Mouse (Mus musculus): ENCODE results near the gene Tipin.
"Not testable (repeated sequence)": the region's sequence is repeated elsewhere in the genome, so short reads cannot be mapped to it uniquely, and the experiment has no call there.

The Tipin gene

GRCm38 (mm10) chr9:64256204-64256603, 25.2 kb upstream of the Tipin start:
- Histone ChIP-seq H3K27me3 (ENCODE audit: control insufficient read depth, insufficient read depth, low read length, poor library complexity, severe bottlenecking) (no peaks in the 10 kb centered on the region), H3K36me3 (ENCODE audit: control insufficient read depth, insufficient read depth, low read length, poor library complexity, severe bottlenecking) (no peaks in the 10 kb centered on the region)
- no peak for DNase-seq (ENCODE audit: low read depth, low spot score)

- Histone ChIP-seq H3K36me3 (ENCODE audit: control insufficient read depth, insufficient read depth, low read length, poor library complexity, severe bottlenecking) (no peaks in the 10 kb centered on the region), H3K27me3 (ENCODE audit: control insufficient read depth, insufficient read depth, low read length, poor library complexity, severe bottlenecking) (no peaks in the 10 kb centered on the region)
- no peak for DNase-seq (ENCODE audit: low read depth, low spot score)
Measured at GRCm38 (mm10) chr9:64259906-64260305, 21.5 kb upstream of the Tipin start.

- no peak for DNase-seq (ENCODE audit: low read depth, low spot score)
- H3K36me3 ChIP-seq (ENCODE audit: control insufficient read depth, insufficient read depth, low read length, poor library complexity, severe bottlenecking): no peaks in the 10 kb centered on the region
- H3K27me3 ChIP-seq (ENCODE audit: control insufficient read depth, insufficient read depth, low read length, poor library complexity, severe bottlenecking): no peaks in the 10 kb centered on the region
Measured at GRCm38 (mm10) chr9:64261023-64261422, 20.4 kb upstream of the Tipin start.

GRCm38 (mm10) chr9:64264813-64265212, 16.6 kb upstream of the Tipin start:
- no peaks in the 10 kb centered on the region for H3K27me3 ChIP-seq (ENCODE audit: control insufficient read depth, insufficient read depth, low read length, poor library complexity, severe bottlenecking)
- DNase-seq (ENCODE audit: low read depth, low spot score): no peak

GRCm38 (mm10) chr9:64267231-64267630, 14.2 kb upstream of the Tipin start:
- DNase-seq (ENCODE audit: low read depth, low spot score): no peak
- Histone ChIP-seq H3K36me3 (ENCODE audit: control insufficient read depth, insufficient read depth, low read length, poor library complexity, severe bottlenecking) (no peaks in the 10 kb centered on the region), H3K27me3 (ENCODE audit: control insufficient read depth, insufficient read depth, low read length, poor library complexity, severe bottlenecking) (no peaks in the 10 kb centered on the region)

More at GRCm38 (mm10) chr9:64264813-64265212, 16.6 kb upstream of the Tipin start:
- H3K36me3 ChIP-seq (ENCODE audit: control insufficient read depth, insufficient read depth, low read length, poor library complexity, severe bottlenecking): no peaks in the 10 kb centered on the region

- DNase-seq (ENCODE audit: low read depth, low spot score): no peak
- Histone ChIP-seq H3K36me3 (ENCODE audit: control insufficient read depth, insufficient read depth, low read length, poor library complexity, severe bottlenecking) (no peaks in the 10 kb centered on the region), H3K27me3 (ENCODE audit: control insufficient read depth, insufficient read depth, low read length, poor library complexity, severe bottlenecking) (no peaks in the 10 kb centered on the region)
Measured at GRCm38 (mm10) chr9:64268196-64268595, 13.2 kb upstream of the Tipin start.

- not testable (repeated sequence) for DNase-seq (ENCODE audit: low read depth, low spot score); H3K27me3 ChIP-seq (ENCODE audit: control insufficient read depth, insufficient read depth, low read length, poor library complexity, severe bottlenecking); H3K36me3 ChIP-seq (ENCODE audit: control insufficient read depth, insufficient read depth, low read length, poor library complexity, severe bottlenecking)
Measured at GRCm38 (mm10) chr9:64268836-64269235, 12.5 kb upstream of the Tipin start.

- Histone ChIP-seq H3K27me3 (ENCODE audit: control insufficient read depth, insufficient read depth, low read length, poor library complexity, severe bottlenecking) (no peaks in the 10 kb centered on the region), H3K36me3 (ENCODE audit: control insufficient read depth, insufficient read depth, low read length, poor library complexity, severe bottlenecking) (no peaks in the 10 kb centered on the region)
- no peak for DNase-seq (ENCODE audit: low read depth, low spot score)
Measured at GRCm38 (mm10) chr9:64271249-64271648, 10.1 kb upstream of the Tipin start.

- Histone ChIP-seq H3K27me3 (ENCODE audit: control insufficient read depth, insufficient read depth, low read length, poor library complexity, severe bottlenecking) (no peaks in the 10 kb centered on the region), H3K36me3 (ENCODE audit: control insufficient read depth, insufficient read depth, low read length, poor library complexity, severe bottlenecking) (no peaks in the 10 kb centered on the region)
- peak; percentile 77 for DNase-seq (ENCODE audit: low read depth, low spot score)
Measured at GRCm38 (mm10) chr9:64272611-64273010, 8.8 kb upstream of the Tipin start.

- Histone ChIP-seq H3K36me3 (ENCODE audit: control insufficient read depth, insufficient read depth, low read length, poor library complexity, severe bottlenecking) (no peaks in the 10 kb centered on the region), H3K27me3 (ENCODE audit: control insufficient read depth, insufficient read depth, low read length, poor library complexity, severe bottlenecking) (no peaks in the 10 kb centered on the region)
- no peak for DNase-seq (ENCODE audit: low read depth, low spot score)
Measured at GRCm38 (mm10) chr9:64273757-64274156, 7.6 kb upstream of the Tipin start.

- DNase-seq (ENCODE audit: low read depth, low spot score): no peak
- no peaks in the 10 kb centered on the region for H3K27me3 ChIP-seq (ENCODE audit: control insufficient read depth, insufficient read depth, low read length, poor library complexity, severe bottlenecking)
Measured at GRCm38 (mm10) chr9:64274291-64274690, 7.1 kb upstream of the Tipin start.

GRCm38 (mm10) chr9:64274919-64275318, 6.5 kb upstream of the Tipin start:
- peak; percentile 28 for DNase-seq (ENCODE audit: low read depth, low spot score)
- no peaks in the 10 kb centered on the region for H3K27me3 ChIP-seq (ENCODE audit: control insufficient read depth, insufficient read depth, low read length, poor library complexity, severe bottlenecking)
- H3K36me3 ChIP-seq (ENCODE audit: control insufficient read depth, insufficient read depth, low read length, poor library complexity, severe bottlenecking): no peaks in the 10 kb centered on the region

More at GRCm38 (mm10) chr9:64274291-64274690, 7.1 kb upstream of the Tipin start:
- no peaks in the 10 kb centered on the region for H3K36me3 ChIP-seq (ENCODE audit: control insufficient read depth, insufficient read depth, low read length, poor library complexity, severe bottlenecking)

GRCm38 (mm10) chr9:64277706-64278105, 3.7 kb upstream of the Tipin start:
- peak; percentile 86 for DNase-seq (ENCODE audit: low read depth, low spot score)
- no peaks in the 10 kb centered on the region for H3K27me3 ChIP-seq (ENCODE audit: control insufficient read depth, insufficient read depth, low read length, poor library complexity, severe bottlenecking)
- H3K36me3 ChIP-seq (ENCODE audit: control insufficient read depth, insufficient read depth, low read length, poor library complexity, severe bottlenecking): no peaks in the 10 kb centered on the region

- Histone ChIP-seq H3K27me3 (ENCODE audit: control insufficient read depth, insufficient read depth, low read length, poor library complexity, severe bottlenecking) (no peaks in the 10 kb centered on the region), H3K36me3 (ENCODE audit: control insufficient read depth, insufficient read depth, low read length, poor library complexity, severe bottlenecking) (no peaks in the 10 kb centered on the region)
- DNase-seq (ENCODE audit: low read depth, low spot score): peak; percentile 17
Measured at GRCm38 (mm10) chr9:64278665-64279310, 2.6 kb upstream of the Tipin start.

GRCm38 (mm10) chr9:64281781-64282178, 399 bp downstream of the Tipin start:
- DNase-seq (ENCODE audit: low read depth, low spot score): no peak
- H3K27me3 ChIP-seq (ENCODE audit: control insufficient read depth, insufficient read depth, low read length, poor library complexity, severe bottlenecking): no peaks in the 10 kb centered on the region
- no peaks in the 10 kb centered on the region for H3K36me3 ChIP-seq (ENCODE audit: control insufficient read depth, insufficient read depth, low read length, poor library complexity, severe bottlenecking)

- no peaks in the 10 kb centered on the region for H3K36me3 ChIP-seq (ENCODE audit: control insufficient read depth, insufficient read depth, low read length, poor library complexity, severe bottlenecking)
- DNase-seq (ENCODE audit: low read depth, low spot score): no peak
- H3K27me3 ChIP-seq (ENCODE audit: control insufficient read depth, insufficient read depth, low read length, poor library complexity, severe bottlenecking): no peaks in the 10 kb centered on the region
Measured at GRCm38 (mm10) chr9:64282404-64282987, 1.1 kb downstream of the Tipin start.

All from splenic B cell, adult 2 months (primary cell).